Mouse (Mus musculus): ENCODE measurements around the gene Gchfr.

GRCm38 (mm10) chr2:119194140-119194539 is 26.6 kb downstream of the Gchfr start:
- TF ChIP-seq POLR2A (IDR thresholded peaks at IDR 0.05; ENCODE audit: borderline replicate concordance, extremely low read depth, low read depth, low read length) (no peak), CTCF (IDR thresholded peaks at IDR 0.05; ENCODE audit: insufficient read depth, low read length) (no peak)
